Mouse (Mus musculus): ENCODE results near the gene Hist1h1t.

DNA sequence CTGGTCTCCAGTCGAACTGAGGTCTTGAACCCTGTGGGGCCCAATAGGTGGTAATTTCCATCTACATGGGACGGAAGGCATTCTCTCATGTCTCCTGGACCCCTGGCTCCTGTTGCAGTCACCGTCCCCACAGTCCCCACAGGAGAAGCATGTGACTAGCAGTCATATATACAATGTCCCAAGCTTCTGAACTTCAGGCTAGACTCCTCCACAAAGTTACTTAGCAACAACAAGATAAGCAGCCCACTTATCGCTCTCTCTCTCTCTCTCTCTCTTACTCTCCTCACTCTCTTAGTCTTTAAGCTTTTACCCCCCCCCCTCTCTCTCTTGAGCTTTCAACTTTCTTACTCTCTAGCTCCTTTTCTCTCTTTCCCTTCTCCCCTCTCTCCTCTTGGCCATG lies 28.6 kb downstream of the Hist1h1t start:
- no peak for TF ChIP-seq CTCF (IDR thresholded peaks at IDR 0.05; ENCODE audit: low read depth)
- no peak for TF ChIP-seq EP300 (IDR thresholded peaks at IDR 0.05; ENCODE audit: low read depth)
